Mouse (Mus musculus) lung, postnatal 25 days (tissue): ENCODE results near the gene Zyx.
A peak's percentile ranks its signal among the peaks of the same experiment; 100 is the strongest.

Source experiments
- DNase-seq: peaks from one replicate; pipeline ENCODE4 v3.0.0; 2022; ENCODE audit warnings: low spot score

The Zyx gene

DNA sequence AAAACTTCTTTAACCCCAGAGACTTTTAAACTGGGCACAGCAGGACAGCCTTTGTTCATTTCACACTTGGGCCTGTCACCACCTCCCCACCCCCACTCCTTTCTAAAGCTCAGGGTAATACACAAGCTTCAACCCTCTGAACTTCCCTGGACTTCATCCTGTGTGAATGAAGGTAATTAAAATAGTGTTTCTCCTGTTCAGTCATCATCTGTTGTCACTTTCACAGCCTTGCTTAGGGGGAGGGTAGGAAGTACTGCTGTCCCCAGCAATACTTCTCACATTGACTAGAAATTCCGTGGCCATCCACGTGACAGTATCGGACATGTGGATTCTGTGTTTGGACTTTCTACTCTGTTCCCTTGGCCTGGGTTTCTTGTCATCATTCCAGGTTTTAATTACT, 20.4 kb downstream of the Zyx start:
- peak; percentile 60 for DNase-seq

DNA sequence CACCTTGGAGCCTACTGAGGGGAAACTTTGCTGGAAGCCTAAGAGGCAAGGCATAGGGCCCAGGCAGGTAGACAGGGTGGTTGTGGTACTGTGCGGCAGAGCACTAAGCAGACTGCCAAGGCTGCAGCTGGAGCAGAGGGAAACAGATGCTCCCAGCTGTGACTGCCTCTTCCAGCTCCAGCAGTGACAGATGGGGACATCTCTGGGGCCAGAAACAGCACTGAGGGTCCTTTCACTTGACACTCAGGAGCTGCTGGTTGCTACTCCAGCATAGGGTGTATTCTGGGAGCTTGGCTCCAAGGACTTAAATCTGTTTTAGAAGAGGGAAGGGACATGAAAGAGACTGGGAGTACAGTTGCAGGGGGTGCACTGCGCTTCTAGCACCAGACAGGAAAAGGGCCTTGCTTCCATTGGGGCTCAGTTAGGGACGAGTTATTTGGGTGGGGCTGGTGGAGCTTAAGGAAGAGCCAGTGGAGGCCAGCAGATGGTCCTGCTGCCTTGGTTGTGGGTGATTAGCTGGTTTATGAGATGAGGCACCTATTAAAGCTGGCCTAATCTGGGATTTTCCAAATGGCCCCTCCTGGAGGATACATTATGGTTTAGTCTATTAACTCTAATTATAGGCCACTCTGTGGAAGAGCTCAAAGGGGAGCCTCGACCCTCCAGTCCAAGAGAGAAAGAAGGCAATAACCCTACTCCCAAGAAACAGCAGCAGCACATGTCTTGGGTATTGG, 21.4 kb downstream of the Zyx start:
- DNase-seq = no peak

DNA sequence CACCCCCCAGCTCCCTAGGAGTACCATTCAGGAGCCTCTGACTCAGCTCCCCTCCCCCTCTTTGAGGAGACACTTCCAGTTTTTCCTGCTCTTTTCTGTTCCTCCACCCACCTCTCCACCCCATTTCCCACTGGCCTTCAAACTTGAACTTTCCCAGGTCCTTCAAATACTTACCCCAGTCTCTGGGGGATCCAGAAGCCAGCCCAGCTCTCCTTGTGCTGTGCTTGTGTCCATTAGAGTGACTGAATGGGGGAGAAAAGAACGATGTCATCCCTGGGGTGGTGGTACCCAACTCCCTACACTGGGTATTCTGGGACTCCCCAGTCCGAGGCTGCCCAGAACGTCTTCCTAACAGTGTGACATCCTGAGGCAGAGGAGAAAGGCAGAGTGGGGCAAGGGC, 22.6 kb downstream of the Zyx start:
- no peak for DNase-seq

DNA sequence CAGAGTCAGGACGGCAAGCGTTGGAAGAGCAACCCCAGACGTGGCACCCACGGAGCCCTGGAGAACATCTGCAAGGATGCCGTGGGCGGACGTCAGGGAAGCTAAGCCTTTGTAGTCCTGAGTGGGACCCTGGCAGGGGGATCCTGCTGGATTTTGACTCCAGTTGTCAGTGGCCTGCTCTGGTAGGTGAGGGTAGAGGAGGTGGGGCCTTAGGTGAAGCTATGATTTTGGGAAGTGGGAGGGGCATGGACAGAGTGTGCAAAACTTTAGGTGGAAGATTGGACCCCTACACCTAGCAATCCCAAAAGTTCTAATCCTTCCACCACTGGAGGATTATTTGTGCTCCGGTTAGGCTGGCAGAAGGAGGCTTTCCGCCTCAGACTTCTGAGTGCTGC, 23.0 kb downstream of the Zyx start:
- no peak for DNase-seq

DNA sequence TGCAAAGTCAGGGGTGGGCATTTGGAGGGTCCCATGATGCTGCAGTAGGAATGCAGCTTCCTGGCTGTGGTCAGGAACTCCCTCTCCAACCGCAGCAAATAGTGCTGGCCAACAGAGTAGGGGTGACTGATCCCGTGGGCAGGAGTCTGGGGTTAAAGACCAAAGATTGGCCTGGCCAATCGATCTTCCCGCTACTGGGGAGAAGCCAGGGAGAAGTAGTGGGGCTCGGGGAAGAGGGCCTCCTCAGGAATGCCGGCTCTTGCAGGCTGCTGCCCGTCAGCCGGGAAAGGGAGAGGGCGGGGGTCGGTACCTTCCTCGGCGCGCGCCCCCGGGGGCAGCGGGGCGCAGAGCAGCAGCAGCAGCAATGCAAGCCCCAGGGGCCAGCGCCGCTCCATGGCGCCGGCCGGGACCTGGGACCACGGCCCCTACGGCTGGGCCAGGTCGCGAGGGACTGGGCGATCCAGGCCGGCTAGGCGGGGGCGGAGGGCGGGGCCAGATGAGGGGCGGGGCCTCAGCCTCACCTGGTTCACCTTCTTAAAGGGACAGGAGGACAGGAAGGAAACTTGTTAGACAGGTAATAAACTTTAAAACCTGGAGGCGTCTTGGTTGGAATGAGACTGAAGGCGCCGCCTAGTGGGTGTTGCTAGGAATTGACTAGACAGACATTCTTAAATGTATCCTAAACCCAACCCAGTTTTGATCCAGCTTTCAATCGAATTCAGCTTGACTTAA, 23.6 kb downstream of the Zyx start, which contains the start of gene Epha1:
TSS of gene Epha1 (minus strand) at position 453 of the 732 bp plus-strand sequence.
- DNase-seq = peak; percentile 83

DNA sequence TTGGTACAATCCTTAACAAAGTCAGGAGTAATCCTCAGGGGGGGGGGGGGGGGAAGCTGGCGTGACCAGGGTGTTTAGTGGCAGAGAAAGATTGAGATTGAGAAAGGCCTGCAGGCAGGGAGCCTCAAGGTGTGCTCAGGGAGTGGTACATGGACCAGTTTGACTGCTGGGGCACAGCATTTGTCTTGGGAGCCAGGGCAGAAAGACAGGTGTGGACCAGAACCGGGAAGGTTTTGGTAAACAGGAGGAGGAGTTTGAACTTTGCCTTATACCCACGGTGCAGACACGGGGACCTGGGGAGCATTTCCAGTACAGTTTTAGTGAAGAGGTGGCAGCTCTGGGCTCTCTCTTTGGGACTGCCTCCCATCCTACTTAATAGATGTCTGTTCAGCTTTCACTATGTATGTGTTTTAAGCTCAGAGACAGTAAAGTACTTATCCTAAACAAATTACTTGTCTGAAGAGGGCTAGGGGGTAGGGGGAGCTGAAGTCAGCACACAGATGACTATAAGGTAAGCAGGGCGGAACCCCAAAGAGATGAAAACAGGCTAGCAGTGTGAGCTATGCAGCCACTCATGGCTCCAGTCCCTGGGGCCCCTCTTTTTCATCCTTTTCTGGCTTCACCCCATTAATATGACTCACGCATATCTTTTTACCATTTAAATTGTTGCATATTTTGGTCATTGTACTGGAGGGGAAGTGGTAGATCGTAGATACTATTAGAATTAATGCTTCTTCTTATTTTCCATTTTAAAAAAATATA, 24.4 kb downstream of the Zyx start:
- DNase-seq = no peak

DNA sequence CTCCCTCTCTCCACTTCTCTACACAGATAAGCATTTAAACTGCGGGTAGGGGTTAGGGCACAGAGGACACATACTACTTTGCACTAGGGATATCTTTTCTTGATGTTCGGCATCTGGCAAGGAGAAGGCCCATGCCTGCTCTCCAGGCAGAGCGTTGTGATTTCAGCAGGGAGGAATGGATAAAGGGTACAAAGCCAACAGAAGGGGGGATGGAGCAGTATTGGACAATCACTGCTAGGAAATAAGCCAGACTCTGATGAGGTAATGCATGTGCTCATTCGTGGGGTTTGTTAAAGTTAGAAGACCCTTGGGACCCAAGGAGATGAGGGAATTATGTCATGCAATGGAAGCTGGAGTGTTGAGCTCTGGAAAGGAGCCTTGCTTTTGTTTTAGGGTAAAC, 25.3 kb downstream of the Zyx start:
- DNase-seq = no peak

DNA sequence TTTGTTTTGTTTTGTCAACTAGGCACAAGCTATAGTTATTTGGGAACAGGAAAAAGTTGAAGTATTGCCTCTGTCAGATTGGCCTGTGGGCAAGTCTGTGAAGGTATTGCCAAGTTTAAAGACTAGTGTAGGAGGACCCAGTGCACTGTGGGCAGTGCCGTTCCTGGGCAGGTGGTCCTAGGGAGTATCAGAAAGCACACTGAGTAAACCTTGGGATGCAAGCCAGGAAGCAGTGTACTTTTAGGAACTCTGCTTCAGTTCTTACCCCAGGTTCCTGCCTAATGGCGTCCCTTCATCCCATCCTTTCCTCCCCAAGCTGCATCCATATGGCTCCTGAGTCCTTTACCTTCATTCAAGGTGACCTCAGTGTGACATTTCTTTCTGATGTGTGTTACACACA, 25.7 kb downstream of the Zyx start:
- DNase-seq = no peak

DNA sequence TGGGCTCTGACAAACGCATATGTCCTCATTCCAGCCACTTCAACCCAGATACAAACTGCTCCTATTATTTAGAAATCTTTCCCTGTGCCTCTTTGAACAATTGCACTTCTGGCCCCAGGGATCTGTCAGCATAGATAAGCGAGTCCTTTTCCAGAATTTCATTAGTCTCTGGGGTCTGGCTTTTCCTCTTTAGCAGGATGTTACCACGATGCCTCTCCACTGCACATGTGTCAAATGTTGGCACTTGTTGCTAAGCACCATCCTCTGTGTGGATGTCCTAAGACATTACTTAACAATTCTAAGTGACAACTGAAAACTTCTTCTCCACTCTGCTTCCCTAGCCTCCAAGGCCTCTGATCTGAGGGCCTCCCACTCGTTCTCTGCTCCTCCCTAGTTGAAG, 26.6 kb downstream of the Zyx start:
- DNase-seq = no peak

DNA sequence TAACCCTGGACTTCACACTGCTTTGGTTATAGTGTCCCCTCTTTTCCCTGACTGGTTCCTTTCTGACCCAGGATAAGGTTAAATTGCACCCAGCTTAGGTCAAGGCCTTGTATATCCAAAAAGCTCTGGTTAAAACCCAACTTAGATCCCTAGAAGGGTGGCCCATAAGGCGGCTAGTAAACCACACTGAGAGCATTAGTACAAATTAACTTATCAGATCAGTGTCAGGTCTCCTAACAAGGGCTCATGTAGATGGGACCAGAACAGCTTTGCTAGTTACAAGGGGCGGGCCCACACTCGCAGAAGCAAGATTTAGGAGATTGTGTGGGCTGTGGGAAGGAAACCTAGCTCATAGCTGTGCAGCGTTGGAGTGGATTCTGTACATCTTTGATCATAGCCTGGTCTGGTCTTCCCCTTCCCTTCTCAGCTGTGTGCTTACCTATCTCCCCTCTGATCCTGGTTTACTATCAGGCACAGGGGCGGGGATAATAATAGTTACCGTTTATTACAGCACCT, 27.1 kb downstream of the Zyx start:
- DNase-seq = no peak

DNA sequence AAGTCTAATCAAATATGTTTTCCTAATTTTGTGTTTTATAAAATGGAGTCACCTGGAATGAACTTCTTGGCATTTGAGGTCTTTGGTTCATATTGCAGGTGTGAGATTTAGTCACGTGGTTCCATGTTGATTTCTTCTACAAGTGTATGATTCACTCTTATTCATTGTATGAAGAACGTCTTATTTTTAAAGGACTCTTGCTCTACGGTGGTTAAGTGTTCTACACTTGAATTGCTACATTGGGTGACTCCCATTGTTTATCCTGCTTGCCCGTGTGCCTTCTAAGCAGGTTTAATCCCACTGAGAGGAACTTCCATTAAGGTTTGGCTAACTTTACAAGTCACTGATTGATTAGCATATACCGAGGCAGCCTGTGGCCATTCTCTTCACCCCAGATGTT, 27.9 kb downstream of the Zyx start:
- DNase-seq = no peak

DNA sequence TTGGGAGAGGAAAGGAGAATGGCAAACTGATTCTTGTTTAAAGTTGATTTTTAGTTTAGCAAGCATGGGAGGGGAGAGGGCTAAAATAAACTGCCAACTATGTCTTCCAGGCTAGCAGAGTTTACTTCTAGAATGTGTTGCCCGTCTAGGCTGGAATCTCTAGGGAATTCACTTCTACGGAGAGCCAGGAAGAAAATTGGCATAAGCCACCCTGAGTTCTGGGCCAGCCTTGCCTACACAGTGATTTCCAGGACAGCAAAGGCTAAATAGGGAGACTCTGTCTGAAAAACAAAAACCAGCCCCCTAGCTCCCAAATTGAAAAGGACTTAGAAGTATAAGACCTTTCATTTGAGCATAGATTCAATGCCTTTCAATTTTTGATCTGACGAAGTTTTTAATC, 30.1 kb downstream of the Zyx start:
- no peak for DNase-seq

DNA sequence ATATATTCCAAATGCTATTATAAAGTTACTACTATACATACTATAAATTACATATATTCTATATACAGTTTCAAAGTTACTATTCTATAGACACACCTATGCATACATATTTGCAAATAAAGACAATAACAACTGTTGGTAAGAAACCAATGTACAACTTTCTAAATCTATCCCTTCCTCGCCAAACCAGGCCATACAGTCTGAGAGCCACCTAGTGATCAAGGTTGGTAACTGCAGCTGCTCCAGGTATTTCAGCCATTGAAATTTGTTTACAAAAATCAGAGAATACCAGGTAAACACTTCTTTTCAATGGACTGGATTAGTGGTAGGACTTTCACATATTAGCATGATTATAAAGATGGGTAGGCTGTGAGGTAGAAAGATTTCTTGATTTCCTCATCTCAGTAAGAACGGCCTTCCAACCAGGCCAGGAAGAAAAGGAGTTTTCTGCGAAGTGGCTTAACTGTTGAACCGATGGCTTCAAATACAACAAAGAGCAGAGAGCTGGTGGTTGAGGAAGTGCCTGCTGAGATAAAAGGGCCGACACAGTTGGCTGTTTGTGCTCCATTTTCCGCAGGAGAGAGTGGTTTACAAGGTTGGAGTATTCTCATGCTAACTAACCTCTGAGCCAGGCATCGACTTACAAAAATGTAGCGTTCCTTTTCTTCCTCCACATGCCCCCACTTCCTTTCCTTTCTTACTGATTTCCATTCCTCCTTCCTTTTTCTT, 31.1 kb downstream of the Zyx start:
- no peak for DNase-seq

DNA sequence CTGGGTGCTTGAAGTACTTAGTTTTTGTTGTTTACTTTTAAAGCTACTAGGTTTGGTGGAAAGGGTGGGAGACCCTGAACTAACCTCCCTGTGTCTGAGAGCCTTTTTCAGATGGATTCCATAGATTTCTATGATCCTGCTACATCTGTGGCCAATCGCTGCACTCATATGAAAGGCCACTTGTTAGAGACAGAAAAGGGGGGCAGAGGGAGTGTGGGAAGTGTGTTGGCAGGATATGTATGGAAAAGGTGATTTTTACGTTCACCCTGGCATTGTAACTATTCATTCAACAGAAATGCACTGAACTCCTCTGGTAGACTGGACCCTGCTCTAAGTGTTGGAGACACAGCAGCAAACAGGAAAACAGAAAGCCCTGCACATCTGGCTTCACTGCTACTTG, 31.8 kb downstream of the Zyx start:
- DNase-seq = no peak

DNA sequence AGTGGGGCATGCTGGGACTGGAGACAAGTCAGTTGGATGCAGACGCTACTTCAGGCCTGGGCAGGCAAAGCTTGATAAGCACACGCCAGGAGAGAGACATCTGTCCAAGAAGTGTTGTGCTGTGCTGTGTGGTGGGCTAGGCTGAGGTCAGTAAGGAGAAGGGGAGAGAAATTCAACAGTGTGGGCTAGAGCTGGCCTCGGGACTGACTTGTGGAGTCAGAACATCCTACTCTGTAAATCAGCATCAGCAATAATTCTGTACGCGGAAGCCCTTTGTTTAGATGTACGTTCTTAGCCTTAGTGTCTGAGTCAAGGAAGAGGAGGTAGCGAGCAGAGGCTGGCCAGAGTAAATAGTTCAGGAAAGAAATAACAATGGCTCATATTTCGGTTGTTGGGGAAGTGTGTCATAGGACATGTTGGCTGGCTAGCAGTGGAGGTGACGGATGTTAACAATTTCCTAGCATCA, 32.5 kb downstream of the Zyx start:
- peak; percentile 64 for DNase-seq

DNA sequence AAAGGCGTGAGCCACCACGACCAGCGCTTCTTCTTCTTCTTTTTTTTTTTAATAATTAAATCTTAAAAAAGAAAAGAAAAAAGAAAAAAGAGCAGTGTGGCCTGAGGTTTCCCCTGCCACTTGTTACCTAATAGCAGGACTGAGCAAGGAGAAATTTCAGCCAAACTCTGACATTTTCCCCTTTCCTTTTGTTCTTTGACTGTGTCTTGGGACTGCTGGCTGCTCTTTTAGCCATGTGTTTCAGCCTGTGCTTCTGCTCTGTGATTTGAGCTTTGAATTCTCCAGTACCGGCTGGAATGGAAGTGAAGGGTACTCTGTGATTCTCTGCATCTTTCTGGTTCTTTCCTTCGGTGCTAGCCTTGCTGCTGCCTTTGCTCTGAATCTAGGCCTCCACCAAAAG, 33.9 kb downstream of the Zyx start:
- no peak for DNase-seq

DNA sequence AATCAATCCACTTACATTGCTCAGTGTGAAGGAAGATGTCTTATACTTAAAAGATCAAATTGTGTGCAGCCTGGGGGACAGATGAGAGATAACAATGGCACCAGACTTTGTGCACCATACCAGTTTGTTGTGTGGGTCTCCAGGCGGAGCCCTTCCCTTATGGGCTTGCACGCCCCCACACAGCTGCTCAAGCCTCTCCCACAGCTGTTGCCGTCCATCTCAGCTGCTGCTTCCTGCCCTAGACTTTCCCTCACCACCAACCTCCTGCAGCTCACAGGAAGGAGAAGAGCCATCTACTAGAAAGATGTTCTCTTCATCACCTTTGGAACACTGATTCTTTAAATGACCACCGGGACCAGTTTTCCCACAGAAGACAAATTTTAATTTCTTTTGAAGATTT, 36.2 kb downstream of the Zyx start:
- no peak for DNase-seq

DNA sequence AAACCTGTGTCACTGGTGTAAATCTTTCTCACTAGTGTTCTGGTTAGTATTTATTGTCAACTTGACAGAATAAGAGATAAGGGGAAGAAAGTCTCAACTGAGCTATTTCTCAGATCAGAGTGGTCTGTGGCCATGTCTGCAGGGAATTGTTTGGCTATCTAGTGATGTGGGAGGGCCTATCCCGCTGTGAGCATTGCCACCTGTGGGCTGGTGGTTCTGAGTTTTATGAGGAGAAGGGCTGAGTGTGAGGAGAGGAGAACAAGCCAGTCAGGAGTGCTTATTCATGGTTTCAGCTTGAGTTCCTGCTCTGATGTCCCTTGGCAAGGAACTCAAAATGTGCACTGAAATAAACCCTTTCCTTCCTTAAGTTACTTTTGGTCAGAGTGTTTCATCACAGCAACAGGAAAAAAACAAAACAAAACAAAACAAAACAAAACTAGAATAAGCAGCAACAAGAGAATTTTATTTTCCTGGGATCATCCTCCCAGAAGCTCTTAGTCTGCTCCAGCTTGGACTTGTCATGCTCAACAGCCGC, 42.4 kb downstream of the Zyx start:
- DNase-seq = peak; percentile 43

DNA sequence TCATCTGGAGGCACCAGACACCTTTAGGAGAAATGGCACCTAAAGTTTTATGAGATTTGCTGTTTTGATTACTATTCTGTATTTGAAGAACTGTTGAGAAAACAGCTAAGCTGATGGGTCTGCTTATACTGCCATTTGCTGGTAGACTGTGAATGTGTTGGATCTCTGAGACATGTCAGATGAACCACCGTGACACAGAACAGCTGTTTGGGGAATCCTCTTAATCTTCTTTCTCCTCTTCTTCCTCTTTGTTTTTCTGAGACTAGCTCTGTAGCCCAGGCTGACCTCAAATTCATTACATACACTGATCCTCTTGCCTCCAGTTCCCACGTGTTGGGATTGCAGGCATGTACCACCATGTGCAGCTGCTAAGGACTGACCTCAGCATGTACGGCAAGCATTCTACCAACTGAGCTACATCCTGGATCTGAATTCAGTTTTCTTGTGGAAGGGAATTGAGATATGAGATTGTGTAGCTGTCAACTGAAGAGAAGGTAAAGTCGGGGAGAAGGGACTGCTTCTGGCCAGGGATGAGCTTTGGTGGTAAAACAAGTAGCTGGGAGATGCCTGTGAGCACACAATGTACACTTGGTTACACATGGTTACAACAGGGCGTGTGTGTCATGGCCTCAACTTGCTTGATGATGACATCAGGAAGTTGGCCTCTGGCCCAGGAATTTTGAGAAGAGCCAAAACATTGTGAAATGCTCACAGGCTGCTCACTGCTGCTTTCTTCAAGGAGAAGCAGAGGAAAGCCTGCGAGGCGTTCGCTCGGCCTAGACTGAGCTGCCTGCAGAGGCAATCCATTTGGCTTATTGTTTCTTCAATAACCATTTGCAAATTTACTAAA, 46.8 kb downstream of the Zyx start:
- peak; percentile 95 for DNase-seq

DNA sequence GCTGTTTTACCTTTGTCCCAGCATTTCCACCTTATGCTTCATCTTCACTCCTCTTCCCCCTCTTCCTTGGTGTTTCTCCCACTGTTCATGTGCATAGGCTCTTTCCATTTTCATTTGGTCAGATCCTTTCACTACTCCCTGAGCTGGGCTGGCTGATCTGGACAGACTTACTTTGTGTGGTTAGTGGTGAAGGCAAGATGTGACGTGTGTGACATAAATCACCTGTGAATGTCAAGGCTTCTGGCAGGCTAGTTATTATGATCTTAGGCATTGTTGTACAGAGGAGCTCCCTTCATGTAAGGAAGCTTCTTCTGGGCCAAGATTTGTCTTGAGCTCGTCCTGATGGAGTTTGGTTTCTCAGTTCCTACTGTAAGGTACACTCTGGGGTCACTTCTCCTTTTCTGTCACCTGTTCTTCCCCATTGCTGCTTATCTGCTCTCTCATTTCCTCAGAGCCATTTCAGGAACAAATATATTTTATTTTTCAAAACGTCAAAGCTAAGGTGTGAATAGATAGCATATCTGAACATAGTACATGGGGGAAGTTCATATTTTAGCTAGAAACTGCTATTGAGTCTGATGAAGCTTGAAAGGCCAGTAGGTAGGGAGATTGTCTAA, 47.7 kb downstream of the Zyx start:
- DNase-seq = peak; percentile 23
